Comparison of ENCODE assay signal across 8 mouse cellular contexts in the genomic region with DNA sequence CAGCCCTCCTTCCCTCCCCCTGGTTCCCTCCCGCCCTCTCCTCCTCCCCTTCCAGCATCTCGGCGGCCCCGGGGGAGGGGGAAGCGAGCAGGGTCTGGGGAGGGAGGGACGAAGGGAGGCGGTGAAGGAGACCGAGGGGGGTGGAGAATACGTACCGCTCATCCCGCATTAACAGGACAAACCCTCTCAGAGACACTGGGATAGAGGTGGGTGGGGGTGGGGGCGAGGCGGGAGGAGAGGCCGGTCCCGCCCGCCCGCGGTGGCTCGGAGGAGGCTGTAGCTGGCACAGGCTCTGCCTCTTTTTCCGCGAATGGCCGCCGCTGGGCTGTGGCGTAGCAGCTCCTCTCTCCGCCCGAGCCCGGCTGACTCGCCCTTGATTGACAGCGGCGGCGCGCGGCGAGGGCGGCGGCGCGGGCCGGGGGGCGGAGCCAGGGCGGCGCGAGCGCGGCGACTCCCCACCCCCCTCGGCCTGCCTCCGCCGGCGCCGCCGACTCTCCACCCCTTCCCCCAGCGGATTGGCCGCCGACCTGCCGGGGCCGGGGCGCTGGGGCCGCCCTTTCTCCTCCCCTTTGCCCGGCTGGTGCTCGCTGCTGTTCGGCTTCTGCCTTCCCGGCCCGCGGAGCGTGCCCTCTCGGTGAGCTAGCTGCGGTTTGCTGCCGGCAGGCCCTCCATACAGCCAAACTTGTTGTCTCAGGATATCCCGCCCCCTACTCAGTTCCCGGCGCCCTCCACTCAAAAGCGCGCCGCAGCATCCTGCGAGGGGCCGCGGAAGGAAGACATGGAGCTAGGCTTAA. TPM values are rescaled to one million over a fixed set of nuclear protein-coding genes. Genes with fewer than 3 reads are reported as not detected.
DNase-seq lines count a peak whose midpoint lies in the region; ATAC-seq and TF ChIP-seq lines count a peak whose summit lies in the region.

Gene Sp4, minus strand, starts transcription at position 369 of the 794 bp plus-strand sequence.

- WGBS in heart, embryonic 12.5 days, result 1% methylated on average over 72 of the region's 78 CpGs
- WGBS in kidney, postnatal 0 days, result under 1% methylated on average over 43 of the region's 78 CpGs
- under 1% methylated on average over 61 of the region's 78 CpGs for WGBS in liver, embryonic 11.5 days
- WGBS in stomach, embryonic 14.5 days, result under 1% methylated on average over 31 of the region's 78 CpGs

- peak within 1 kb of the TSS; percentile 82 for H3K9ac ChIP-seq in heart, embryonic 12.5 days
- H3K9ac ChIP-seq in kidney, postnatal 0 days (ENCODE audit: low read depth, low read length), result peak within 1 kb of the TSS; percentile 87
- peak within 1 kb of the TSS; percentile 98 for H3K9ac ChIP-seq in liver, embryonic 11.5 days (ENCODE audit: low read depth, low read length)
- H3K9ac ChIP-seq in stomach, embryonic 14.5 days (replicated peaks; ENCODE audit: low read depth, low read length), result peak within 1 kb of the TSS; percentile 68

- peak within 1 kb of the TSS; percentile 91 for H3K27ac ChIP-seq in heart, embryonic 12.5 days (ENCODE audit: poor library complexity, severe bottlenecking)
- peak within 1 kb of the TSS; percentile 96 for H3K27ac ChIP-seq in kidney, postnatal 0 days
- peak within 1 kb of the TSS; percentile 97 for H3K27ac ChIP-seq in liver, embryonic 11.5 days (ENCODE audit: low read depth, low read length)
- peak within 1 kb of the TSS; percentile 93 for H3K27ac ChIP-seq in stomach, embryonic 14.5 days (ENCODE audit: low read length)

- TF ChIP-seq CTCF in kidney, postnatal 0 days (IDR thresholded peaks at IDR 0.05; ENCODE audit: low read depth), result no peak

- peak; percentile 96 for DNase-seq in CD4-positive helper T cell, adult 2 months (ENCODE audit: low read depth, low spot score)
- DNase-seq in brain, embryonic 18.5 days (ENCODE audit: low read depth, low spot score), result peak; percentile 88
- peak; percentile 97 for DNase-seq in kidney, postnatal 0 days (ENCODE audit: low spot score)
- peak; percentile 93 for DNase-seq in liver, embryonic 11.5 days (ENCODE audit: low spot score)
- DNase-seq in naive thymus-derived CD4-positive, alpha-beta T cell, adult 2 months (ENCODE audit: low read depth), result peak; percentile 94

- peak within 1 kb of the TSS; percentile 85 for H3K4me2 ChIP-seq in heart, embryonic 12.5 days
- peak within 1 kb of the TSS; percentile 86 for H3K4me2 ChIP-seq in kidney, postnatal 0 days (ENCODE audit: low read length)
- H3K4me2 ChIP-seq in liver, embryonic 11.5 days, result peak within 1 kb of the TSS; percentile 89
- peak within 1 kb of the TSS; percentile 75 for H3K4me2 ChIP-seq in stomach, embryonic 14.5 days (replicated peaks; ENCODE audit: low read depth, low read length)

- no peaks in the 10 kb centered on the region for H3K9me3 ChIP-seq in heart, embryonic 12.5 days (replicated peaks)
- no peaks in the 10 kb centered on the region for H3K9me3 ChIP-seq in kidney, postnatal 0 days (replicated peaks; ENCODE audit: low read length)
- no peaks in the 10 kb centered on the region for H3K9me3 ChIP-seq in liver, embryonic 11.5 days (ENCODE audit: control insufficient read depth, low read length)
- H3K9me3 ChIP-seq in stomach, embryonic 14.5 days (ENCODE audit: control insufficient read depth, low read depth, low read length), result no peaks in the 10 kb centered on the region

- H3K4me1 ChIP-seq in heart, embryonic 12.5 days (replicated peaks), result peaks cover 27% of the 10 kb centered on the region
- H3K4me1 ChIP-seq in kidney, postnatal 0 days (replicated peaks; ENCODE audit: insufficient read depth, low read length), result no peaks in the 10 kb centered on the region
- H3K4me1 ChIP-seq in liver, embryonic 11.5 days (replicated peaks; ENCODE audit: control insufficient read depth, insufficient read depth, low read length), result peaks cover 42% of the 10 kb centered on the region
- peaks cover 19% of the 10 kb centered on the region; the same call in 1 of the 2 replicates for H3K4me1 ChIP-seq in stomach, embryonic 14.5 days (ENCODE audit: control insufficient read depth, insufficient read depth, low read length)

- H3K36me3 ChIP-seq in heart, embryonic 12.5 days, result 0 out of 2 replicates have a peak, but pooled peaks cover 3% of the 10 kb centered on the region
- H3K36me3 ChIP-seq in kidney, postnatal 0 days (ENCODE audit: insufficient read depth, low read length), result no peaks in the 10 kb centered on the region
- H3K36me3 ChIP-seq in liver, embryonic 11.5 days (ENCODE audit: control insufficient read depth, insufficient read depth, low read length), result no peaks in the 10 kb centered on the region
- H3K36me3 ChIP-seq in stomach, embryonic 14.5 days (ENCODE audit: control insufficient read depth, insufficient read depth, low read length), result no peaks in the 10 kb centered on the region

- peak within 1 kb of the TSS; percentile 85 for H3K4me3 ChIP-seq in heart, embryonic 12.5 days
- peak within 1 kb of the TSS; percentile 75 for H3K4me3 ChIP-seq in kidney, postnatal 0 days (replicated peaks; ENCODE audit: low read depth, low read length)
- H3K4me3 ChIP-seq in liver, embryonic 11.5 days (ENCODE audit: low read depth, low read length), result peak within 1 kb of the TSS; percentile 82
- peak within 1 kb of the TSS; percentile 90 for H3K4me3 ChIP-seq in stomach, embryonic 14.5 days (ENCODE audit: low read depth, low read length)

- no peaks in the 10 kb centered on the region for H3K27me3 ChIP-seq in heart, embryonic 12.5 days (replicated peaks)
- no peaks in the 10 kb centered on the region for H3K27me3 ChIP-seq in kidney, postnatal 0 days (ENCODE audit: insufficient read depth, low read length)
- H3K27me3 ChIP-seq in liver, embryonic 11.5 days (replicated peaks; ENCODE audit: control insufficient read depth, insufficient read depth, low read length), result no peaks in the 10 kb centered on the region
- no peaks in the 10 kb centered on the region for H3K27me3 ChIP-seq in stomach, embryonic 14.5 days (ENCODE audit: control insufficient read depth, insufficient read depth, low read length)

- peak; percentile 67 for ATAC-seq in erythroid progenitor cell, adult 5-6 weeks (replicated peaks; ENCODE audit: low FRiP score, poor library complexity, severe bottlenecking)
- peak; percentile 91 for ATAC-seq in heart, embryonic 12.5 days (ENCODE audit: insufficient number of reproducible peaks, low FRiP score)
- ATAC-seq in kidney, postnatal 0 days (replicated peaks; ENCODE audit: low FRiP score, low read depth), result peak; percentile 91
- ATAC-seq in liver, embryonic 11.5 days (replicated peaks; ENCODE audit: low FRiP score), result peak; percentile 81
- ATAC-seq in stomach, embryonic 14.5 days (ENCODE audit: insufficient number of reproducible peaks, insufficient read depth, low FRiP score, low read depth), result peak; percentile 89

RNA-seq across cellular contexts. Expression of gene Sp4, which starts in this region (rescaled TPM):
- 54.1 and 85.8 TPM in 2 replicates for total RNA-seq in erythroid progenitor cell, adult 5-6 weeks (2015; ENCODE audit: low replicate concordance)
- 47.2 and 53.8 TPM in 2 replicates for total RNA-seq in erythroid progenitor cell, adult 5-6 weeks (2017; ENCODE audit: low replicate concordance)
- polyA plus RNA-seq in heart, embryonic 12.5 days (2016; fragmentation: Nextera tagmentation; extraction: Ambion mirVana), result 8.6 and 10.6 TPM in 2 replicates
- polyA plus RNA-seq in kidney, postnatal 0 days (2015; fragmentation: Nextera tagmentation; extraction: Ambion mirVana), result 6.5 and 6.9 TPM in 2 replicates
- 9.8 and 10.5 TPM in 2 replicates for polyA plus RNA-seq in liver, embryonic 11.5 days (2014; fragmentation: Nextera tagmentation; extraction: Ambion mirVana)
- polyA plus RNA-seq in stomach, embryonic 14.5 days (2014; fragmentation: Nextera tagmentation; extraction: Ambion mirVana), result 9.5 and 11.1 TPM in 2 replicates

Comparison
In these comparisons a context has a peak if more than half of its experiments do, and no peak if none do; other contexts are left out.
1. Peak in every context shown above with its lines: DNase-seq, ATAC-seq, H3K4me3 ChIP-seq and H3K27ac ChIP-seq.